Mouse (Mus musculus) kidney, postnatal 36 days (tissue): Measurements from ENCODE around the gene Faim.

ENCODE experiments used
- DNase-seq, 2 experiments: peaks; one replicate each; pipeline ENCODE4 v3.0.0; 2021 to 2022; ENCODE audit warnings: mixed read lengths in 2 of 2

The Faim gene

DNA sequence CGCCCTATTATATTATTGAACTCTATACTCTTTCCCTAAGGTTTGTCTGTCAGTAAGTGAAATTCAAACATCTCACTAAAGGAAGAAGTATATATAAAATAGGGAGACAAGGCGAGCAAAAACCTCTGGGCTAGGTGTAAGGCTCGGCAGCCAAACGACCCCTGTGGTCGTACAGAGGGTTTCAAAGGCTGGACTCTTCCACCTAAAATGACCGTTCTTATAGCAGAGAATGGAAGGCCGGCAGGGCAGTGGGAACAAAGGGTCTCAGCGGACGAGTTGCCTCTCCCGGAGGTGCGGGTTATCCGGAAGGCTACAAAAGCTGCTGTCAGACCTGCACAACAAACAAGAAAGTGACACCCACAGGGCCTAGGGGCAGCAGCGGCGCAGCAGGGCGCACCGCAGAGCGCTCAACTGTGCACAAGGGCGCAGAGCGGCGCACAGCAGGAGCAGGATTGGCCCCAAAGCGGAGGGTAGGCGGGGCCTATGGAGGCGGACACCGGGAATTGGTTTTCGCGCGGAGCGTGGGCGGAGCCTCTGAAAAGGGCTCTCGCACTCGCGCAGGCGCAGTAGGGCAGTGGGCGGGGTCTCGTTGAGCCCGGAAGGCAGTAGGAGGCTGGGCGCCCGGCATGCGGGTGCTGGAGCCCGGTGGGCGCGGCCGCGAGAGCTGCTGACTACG lies at the start of gene Faim:
TSS of gene Faim (plus strand) at position 574 of the 676 bp plus-strand sequence.
- DNase-seq, result peak; percentile 99 to 100

DNA sequence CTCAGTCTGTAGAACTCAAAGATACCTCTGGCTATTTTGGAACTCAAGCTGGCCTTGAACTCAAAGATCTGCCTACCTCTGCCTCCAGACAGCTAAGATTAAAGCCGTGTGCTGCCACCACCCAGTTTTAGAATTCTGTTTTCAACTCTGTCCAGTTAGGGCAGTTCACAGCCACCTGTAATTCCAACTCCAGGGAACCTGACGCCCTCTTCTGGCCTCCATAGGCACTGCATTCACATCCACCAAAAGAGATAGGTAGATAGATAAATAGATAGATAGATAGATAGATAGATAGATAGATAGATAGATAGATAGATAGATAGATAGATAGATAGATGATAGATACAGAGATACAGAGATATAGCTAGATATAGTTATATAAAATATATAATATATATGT lies 46.9 kb upstream of the Faim start:
- peak in 1 of 2 experiments; percentile 53 for DNase-seq

DNA sequence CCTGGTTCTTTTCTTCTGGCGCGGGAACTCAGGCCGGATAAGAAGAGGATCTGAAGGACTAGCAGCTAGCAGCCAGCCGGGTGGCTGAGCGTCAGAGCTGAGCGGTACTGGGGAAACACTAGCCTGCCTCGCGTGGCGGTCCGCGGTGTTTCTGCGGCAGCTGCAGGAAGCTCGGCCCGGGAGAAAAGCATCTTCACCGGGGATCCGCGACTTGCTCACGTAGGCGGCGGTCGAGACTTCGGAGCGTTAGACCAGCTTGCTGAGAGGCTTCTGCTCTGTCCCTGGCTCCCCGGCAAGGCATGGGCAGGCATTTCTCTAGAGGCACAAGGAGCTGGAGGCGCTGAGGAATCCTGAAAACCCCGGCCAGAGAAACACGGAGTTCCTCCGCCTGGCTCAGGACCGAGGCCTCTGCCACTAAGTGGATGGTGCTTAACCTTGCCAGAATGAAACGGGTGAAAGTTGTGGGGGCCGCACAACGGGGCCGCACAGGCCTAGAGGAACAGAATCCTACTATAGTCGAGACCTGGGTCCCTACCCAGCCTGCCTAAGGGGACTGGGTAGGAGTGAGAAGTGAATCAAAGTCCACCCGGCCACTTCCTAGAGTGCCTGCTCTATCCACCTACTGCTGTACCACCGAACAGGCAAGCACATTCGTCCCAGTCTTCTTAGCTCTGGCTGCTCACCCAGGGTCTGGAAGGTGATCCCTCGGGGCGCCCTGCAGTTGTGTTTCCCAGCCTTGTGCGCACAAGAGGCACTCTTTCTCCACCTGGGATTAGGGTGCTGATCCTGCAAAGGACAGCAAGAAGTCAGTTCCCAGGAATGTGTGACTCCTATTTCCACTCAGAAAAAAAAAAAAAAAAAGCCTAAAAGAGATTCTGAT lies 33.8 kb upstream of the Faim start:
- no peak for DNase-seq

DNA sequence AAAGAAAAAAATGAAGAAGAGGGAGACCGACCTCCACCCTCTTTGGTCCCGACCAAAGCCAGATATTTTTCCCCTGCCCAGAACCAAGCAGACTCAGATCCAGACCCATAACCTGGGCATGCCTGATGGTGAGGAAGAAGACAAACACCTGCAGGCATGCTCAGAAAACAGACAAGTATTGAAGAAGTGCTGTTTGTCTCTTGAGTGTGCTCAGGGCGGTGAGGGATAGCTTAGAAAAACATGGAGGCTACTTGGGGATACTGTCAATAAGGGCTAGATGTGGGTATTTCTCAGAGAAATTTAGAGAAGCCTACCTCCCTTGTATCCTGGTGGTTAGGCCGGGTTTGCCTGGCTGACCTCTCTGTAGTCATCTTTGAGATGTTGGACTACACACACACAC lies 32.9 kb upstream of the Faim start:
- no peak for DNase-seq

DNA sequence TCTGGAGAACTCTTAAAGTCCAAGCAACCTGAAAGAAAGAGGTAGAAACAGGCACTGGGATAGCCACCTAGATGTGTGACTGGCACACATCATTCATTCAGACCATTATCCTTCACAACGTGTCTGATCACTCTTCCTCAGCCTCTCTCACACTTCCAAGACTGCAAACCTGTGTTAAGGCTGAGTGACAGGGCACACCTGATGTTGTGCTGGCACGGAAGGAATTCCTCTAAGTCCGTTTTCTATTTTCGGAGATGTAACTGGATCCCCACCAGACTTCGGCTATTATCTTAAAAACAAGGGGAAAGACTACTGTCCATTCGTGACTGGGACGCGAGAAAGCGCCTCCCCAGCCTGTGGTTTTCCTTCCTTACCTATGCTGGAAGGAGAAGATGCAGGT lies 32.3 kb upstream of the Faim start:
- no peak for DNase-seq

DNA sequence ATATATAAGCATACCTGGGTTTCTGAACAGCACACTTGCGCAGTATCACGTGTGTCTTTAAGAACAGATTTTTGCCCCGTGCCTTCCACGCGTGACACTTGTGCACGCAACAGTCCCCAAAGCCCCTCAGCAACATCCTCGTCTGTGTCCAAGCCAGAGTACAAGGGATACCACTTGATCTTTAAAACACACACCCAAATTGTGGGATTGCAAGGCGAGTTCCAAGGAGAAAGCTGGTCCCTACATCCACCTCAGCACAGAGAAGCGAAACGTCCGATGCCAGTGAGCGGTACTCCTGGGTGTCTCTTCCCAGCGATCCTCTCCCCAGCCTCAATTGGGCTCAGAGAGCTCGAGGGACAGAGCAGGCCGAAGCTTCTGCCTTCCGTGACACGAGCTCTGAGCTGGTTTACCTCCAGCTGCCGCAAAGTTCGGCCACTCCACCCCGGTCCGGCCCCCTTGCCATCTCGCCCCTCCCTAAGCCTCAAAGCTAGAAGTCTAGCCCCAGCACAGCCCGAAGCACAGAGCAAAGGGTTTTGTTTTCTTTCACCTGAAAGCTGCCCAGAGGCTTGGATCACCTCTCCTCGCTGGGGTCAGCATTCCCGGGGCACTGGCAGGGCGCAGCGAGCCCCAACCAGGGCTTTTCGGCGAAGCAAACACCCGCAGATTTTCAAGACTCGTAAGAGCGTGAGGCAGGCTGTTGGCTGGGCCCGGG lies 31.6 kb upstream of the Faim start:
- no peak for DNase-seq

DNA sequence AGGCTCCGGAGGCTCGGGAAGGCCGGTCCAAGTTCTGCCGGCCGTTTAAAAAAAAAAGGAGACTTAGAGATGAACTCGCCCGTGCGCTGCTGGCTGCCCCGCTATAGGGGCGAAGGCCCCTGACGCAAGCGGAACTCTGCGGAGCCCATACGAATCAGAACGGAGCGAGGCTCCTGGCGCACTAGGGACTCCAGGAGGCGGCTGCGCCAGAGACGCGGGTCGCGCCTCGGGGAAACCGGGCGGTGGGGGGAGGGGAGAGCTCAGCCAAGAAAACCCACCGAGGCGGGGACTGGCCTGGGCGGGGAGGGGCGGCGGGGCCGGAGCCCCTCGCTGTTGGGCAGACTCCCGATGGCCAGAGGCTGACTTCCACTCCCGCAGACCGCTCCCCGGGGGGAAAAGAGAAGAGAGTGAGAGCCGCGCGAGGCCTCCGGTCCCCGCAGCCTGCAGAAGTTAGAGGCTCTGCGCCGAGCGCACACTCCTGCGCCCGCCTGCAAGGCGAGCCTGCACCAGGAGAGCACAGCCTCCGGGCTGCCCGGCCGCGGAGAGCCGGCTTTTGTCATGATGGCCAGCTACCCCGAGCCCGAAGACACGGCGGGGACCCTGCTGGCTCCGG lies 31.0 kb upstream of the Faim start, which contains the start of gene Foxl2:
TSS of gene Foxl2 (plus strand) at position 186 of the 613 bp plus-strand sequence.
- DNase-seq, result peak in 1 of 2 experiments; percentile 30

DNA sequence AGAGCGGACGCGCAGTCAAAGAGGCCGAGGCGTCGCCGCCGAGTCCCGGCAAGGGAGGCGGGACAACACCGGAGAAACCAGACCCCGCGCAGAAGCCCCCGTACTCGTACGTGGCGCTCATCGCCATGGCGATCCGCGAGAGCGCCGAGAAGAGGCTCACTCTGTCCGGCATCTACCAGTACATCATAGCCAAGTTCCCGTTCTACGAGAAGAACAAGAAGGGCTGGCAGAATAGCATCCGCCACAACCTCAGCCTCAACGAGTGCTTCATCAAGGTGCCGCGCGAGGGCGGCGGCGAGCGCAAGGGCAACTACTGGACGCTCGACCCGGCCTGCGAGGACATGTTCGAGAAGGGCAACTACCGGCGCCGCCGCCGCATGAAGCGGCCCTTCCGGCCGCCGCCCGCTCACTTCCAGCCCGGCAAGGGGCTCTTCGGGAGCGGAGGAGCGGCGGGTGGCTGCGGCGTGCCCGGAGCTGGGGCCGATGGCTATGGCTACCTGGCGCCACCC lies 30.4 kb upstream of the Faim start:
- DNase-seq, result peak; percentile 32 to 75

DNA sequence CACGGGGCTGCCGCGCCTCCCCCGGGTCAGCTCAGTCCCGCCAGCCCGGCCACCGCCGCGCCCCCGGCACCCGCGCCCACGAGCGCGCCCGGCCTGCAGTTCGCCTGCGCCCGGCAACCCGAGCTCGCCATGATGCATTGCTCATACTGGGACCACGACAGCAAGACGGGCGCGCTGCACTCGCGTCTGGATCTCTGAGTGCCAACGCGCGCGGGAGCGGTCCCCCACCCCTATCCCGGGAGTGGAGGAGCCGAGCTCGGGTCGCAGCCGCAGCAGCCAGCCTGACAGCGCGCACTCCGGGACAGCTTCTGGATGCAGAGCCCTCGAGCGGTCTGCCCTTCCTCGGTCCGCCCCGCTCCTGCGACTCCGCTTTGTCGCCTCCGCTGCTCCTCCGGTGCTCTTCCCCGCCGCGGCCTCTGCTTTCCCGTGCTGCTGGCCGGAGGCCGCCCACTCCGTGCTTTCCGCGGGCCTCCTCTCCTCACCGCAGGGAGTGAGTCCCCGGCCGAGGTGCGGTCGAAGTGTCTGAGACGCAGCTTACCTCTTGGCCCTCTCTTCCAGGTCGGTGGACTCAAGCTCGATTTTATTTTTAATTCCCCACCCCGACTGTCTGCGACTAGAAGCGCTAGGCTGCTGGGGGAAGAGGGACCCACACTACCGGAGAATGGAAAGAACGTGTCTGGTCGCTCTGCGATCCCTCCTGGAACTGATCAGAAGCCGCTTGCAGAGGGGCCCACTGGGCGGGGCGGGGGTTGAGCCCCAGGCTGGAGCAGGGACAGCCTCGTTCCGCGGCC lies 29.4 kb upstream of the Faim start:
- DNase-seq, result peak in 1 of 2 experiments; percentile 37

DNA sequence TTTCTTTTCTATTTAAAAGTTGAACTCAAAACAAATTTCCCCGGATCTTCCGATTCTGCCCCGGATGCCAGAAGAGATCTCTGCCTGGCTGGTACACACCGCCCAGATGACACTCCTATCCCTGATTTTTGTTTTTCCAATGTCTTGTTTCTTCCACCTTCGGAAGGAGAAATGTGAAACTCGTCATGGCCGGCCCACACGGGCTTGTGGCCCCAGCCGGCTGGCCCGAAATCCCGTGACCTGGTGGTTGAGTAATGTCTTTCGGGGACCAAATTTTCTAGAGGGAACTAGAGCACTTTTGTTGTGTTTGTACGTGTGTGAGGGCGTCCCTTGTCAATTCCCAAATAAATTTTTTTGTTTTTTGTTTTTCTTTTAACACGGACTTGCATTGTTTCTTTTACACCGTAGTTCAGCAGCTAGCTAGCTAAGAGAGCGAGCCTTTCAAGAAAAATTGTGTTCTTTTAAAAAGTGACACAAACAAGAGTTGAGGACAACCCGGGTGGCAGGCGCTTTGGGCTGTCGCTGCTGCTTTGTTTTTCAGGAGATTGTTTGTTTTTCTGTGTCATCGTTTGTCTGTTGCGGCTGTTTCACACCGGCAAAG lies 28.3 kb upstream of the Faim start:
- no peak for DNase-seq

DNA sequence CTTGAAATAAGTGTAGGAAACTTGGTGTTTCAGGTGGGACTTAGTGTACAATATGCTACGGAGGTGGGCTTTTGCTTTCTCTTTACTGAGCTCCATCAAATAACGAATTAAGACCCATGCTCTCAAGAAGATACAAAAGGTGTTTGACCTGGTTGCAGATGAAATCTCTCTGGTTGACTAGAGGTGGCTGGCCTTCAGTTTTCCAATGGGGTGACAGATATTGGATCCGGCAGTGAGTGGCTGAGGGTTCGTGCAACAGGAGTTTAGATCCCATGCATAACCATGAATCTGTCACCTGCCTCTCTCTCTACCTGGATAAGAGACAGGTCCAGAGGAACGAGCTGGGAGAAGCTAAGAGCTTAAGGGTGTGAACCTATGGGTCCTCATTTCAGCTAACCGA lies 27.5 kb upstream of the Faim start:
- no peak for DNase-seq

DNA sequence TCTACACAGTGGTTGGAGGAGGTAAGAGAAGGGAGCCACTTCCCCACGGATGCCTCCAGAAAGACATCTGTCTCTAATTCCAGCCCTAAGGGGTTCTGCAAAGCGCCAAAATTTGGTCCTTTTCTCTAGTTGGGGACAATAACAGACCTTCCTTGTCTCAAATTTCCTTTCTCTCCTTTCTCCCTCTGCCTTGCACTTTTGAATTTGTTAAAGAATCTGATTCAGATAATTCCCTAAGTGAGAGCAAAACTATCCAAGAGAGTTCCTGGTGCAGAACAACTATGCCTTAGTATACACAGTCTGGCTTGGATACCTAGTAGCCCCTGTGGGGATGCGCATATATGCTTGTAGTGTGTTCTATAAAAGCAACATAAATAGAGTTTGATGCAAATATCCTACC lies 26.3 kb upstream of the Faim start:
- no peak for DNase-seq

DNA sequence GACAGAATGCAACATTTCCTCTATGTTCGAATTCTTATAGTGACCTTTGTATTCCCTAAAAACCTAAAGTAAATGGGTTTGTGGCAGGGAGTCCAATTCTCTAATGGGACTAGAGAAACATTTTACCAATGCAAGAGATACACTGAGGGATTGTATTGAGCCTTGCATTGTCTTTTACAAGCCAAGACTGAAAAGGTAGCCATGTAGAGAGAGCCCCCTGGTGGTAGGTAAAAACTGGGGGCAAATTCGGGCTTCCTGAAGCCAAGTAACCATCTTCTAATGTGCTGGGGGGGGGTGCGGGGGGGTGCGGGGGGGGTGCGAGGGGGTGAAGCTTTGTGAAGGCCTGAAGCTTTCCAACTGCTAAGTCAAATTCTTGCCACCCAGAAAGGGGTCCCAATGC lies 25.8 kb upstream of the Faim start:
- DNase-seq, result no peak

DNA sequence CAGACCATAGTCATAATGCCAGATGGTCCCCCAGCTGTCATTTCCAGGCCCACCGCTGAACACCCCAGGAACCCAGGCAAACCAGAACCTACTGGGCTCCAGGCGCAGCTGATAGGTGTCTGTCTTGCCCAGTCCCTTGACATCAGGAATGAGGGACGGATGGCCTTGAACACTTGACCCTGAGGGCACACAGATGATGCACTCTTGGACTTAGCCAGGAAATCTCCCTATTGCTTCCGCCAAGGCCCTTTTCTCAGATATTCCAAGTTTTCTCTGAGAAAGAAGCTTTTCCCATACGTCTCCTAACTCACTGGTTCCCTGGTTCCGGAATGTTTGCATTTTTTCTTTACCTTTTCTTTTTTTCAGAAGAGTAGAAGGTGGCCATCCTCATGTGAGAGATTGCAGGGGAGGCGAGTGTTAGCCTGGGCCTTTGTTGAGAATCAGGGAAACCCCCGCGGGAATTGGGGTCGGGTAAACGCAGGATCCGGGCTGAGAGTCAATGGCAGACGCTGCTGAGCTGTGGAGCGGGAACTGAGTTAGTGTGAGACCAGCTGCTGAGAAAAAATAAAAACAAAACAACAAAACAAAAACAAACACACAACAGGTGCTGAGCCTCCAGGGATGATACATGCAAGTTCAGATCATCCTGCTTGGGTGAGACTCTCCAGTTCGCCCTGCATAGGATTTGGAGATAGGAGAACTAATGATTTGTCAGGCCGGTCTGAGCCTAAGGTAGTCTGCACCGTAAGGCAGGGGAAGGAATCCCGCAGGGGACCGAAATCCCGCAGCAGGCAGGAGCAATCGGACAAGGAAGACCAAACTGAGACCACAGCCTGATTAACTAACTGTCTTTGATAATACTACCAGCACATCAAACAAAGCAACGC lies 24.3 kb upstream of the Faim start:
- no peak for DNase-seq

DNA sequence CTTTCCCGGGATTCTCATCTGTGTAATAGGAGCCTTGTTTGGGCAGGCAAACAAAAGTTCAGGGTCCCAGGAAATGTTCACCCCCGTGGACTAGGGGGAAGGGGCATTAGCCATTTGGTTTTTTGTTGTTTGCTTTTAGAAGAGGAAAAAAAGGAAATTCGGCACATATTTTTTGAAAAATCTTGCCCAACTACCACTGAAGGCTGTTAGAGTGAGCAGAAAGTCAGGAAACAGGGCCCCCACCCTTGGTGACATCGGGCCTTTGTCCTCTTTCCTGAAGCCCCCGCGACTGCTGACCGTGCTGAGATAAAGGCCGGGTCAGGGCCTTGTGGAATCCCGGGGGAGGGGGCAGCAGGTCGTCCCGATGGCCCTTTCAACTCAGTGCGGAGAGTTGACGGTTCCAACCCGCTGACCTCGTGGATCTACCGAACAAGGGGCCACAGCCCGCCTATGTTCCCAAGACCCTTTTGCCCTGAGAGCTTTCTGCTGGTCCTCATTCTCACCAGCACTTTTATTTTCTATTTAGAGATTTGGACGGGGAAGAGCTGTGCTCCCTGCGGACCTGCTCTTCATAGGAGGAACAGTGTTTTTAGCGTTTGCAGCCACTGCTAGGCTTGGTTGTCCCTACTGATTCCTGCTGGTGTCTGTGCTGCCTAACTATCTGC lies 23.6 kb upstream of the Faim start:
- DNase-seq, result no peak

DNA sequence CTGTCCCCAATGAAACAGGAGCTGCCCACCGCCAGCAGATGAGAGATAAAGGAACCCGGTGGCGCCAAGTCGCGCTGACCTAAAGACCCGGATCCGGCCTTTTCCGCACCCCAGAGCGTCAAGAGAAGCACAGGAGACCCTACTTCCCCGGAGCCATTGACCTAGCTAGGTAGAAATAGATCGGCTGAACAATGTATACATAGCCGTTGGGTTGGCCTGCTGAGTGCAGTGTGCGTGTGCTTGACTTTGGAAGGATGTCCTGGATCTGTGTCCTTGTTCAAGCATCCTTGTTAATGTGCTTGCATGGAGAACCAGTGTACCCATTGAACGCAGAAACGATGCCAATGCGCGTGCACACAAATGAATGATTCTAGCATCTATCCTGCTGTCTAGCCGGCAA lies 22.5 kb upstream of the Faim start:
- no peak for DNase-seq

DNA sequence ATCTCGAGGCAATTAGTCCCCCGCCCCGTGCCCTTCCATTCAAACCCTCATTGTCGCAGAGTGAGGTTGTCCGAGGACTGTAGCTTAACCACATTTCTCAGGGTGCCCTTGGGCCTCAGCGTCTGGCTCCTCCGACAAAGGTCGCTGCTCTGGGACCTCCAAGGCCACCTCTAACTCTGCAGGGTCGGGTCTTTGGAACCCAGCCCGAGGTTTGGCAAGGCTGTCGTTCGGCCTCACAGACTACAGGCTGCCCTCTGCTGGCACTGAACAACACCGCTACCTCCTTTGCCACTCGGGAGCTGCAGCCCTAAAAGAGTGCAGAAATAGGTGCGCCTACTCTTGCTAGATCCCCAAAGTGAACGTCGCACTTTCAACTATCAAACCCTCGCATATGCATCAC lies 21.1 kb upstream of the Faim start:
- peak in 1 of 2 experiments; percentile 72 for DNase-seq

DNA sequence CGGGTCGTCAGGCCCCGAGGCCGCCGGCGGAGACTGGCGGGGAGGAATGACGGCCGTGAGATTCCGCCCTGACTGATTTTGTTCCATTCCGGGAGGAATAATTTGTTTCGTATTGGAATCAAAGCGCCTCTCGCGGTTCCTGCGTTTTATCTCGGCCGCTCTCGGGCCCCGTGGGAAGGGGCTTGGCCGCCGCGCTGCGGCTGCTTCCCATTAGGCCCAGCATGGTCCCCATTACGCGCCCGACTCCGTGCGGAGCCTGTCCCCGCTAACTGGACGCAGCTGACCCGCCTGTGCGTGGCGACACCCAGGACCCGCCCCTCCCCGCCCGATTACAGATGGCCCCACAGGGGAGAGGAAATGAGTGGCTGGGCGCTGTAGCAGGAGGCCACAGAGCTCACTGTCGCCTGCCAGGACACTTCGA lies 13.1 kb upstream of the Faim start:
- DNase-seq, result no peak

DNA sequence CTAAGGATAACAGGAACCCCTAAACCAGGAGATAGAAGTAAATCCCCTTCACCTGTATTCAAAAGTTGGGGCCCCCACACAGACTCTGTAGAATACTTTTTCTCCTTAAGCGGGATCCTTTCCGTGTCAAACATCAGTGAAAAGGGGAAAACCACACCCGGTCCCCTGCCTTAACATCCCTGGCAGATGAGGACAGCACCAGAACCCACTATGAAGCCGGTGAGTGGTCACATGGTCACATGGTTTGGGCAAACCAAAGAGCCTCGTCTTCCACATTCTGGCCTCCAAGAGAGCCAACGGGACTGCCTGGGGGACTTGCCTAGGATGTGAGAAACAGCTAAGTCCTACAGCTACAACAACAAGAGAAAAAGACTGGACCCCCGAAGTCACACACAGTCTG lies 12.6 kb upstream of the Faim start:
- no peak for DNase-seq

DNA sequence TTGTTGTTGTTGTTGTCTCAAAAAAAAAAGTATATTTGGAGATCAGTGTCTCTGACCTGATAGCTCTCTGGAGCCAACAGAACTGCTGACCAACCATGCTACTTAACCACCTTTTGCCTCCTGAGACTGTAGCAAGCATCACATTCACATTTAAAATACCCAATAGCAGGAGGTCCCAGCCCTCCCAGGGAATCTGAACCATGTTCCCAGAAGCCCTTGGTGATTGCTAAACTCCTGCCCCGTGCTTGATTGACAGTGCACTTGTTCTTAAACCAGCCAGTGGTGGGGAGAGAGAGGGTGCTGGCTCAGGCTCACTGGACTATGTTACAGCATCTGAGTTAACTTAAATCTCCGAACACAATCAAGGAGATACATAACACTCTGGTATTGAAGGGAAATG lies 11.3 kb upstream of the Faim start:
- DNase-seq, result no peak
